Mouse (Mus musculus): ENCODE measurements around the gene Kat2b. TPM values are rescaled to one million over a fixed set of nuclear protein-coding genes. Genes with fewer than 3 reads are reported as not detected.

Gene Kat2b
- total RNA-seq (2023): 46.3 and 65.7 TPM in 2 replicates

GRCm38 (mm10) chr17:53566161-53566918, at the start of gene Kat2b:
Gene Kat2b, plus strand, starts transcription at chr17:53566861.

GRCm38 (mm10) chr17:53539351-53539750, 27.3 kb upstream of the Kat2b start, which contains the start of gene Pp2d1:
Gene Pp2d1, minus strand, starts transcription at chr17:53539451.

GRCm38 (mm10) chr17:53688877-53689802, 122.5 kb downstream of the Kat2b start, which contains the start of gene Sgo1:
Gene Sgo1, minus strand, starts transcription at chr17:53689333.

Other genes starting within 250 kb of the Kat2b start
- gene Efhb, start 103.5 kb upstream of the Kat2b start, total RNA-seq (2023): not detected in 2 replicates
- 113 and 115 TPM in 2 replicates for gene Rab5a, start 87.6 kb upstream of the Kat2b start, total RNA-seq (2023)
- not detected in 2 replicates for gene Pp2d1, start 27.4 kb upstream of the Kat2b start, total RNA-seq (2023)
- gene Sgo1, start 122.5 kb downstream of the Kat2b start, total RNA-seq (2023): 11.0 and 15.5 TPM in 2 replicates

Data from neutrophil, adult 65 days (primary cell).